Mouse (Mus musculus) C2C12 (cell line): Measurements from ENCODE around the gene Lnx1. TPM values are rescaled to one million over a fixed set of nuclear protein-coding genes. Genes with fewer than 3 reads are reported as not detected.

Experiments
- H3K27me3 ChIP-seq: one replicate; pipeline ENCODE4 v1.6.1; 2011; ENCODE audit not compliant: control insufficient read depth, insufficient read depth, insufficient read length
- H3K36me3 ChIP-seq: one replicate; pipeline ENCODE4 v1.6.1; 2011; ENCODE audit not compliant: control insufficient read depth, insufficient read depth
- H3K4me3 ChIP-seq: one replicate; pipeline ENCODE4 v1.5.1; 2011; ENCODE audit warnings: mild to moderate bottlenecking, control low read depth; ENCODE audit not compliant: poor library complexity, insufficient read depth, severe bottlenecking
- H3K79me2 ChIP-seq: one replicate; pipeline ENCODE4 v1.6.1; 2011; ENCODE audit not compliant: control insufficient read depth, insufficient read depth
- H3K79me3 ChIP-seq: one replicate; pipeline ENCODE4 v1.6.1; 2011; ENCODE audit warnings: low read depth, control low read depth
- H3ac ChIP-seq: one replicate; pipeline ENCODE3; 2011; ENCODE audit warnings: low read depth; ENCODE audit not compliant: control insufficient read depth, insufficient read length
- CEBPB ChIP-seq: IDR thresholded peaks from one replicate; pipeline ENCODE4 v1.6.1; 2011; ENCODE audit warnings: low read depth, mild to moderate bottlenecking, control low read depth, moderate library complexity
- CTCF ChIP-seq: IDR thresholded peaks from one replicate; pipeline ENCODE4 v1.5.1; 2011; ENCODE audit not compliant: control insufficient read depth, insufficient read depth, insufficient read length
- FOSL1 ChIP-seq: IDR thresholded peaks from one replicate; pipeline ENCODE4 v1.8.0; 2011; ENCODE audit warnings: mild to moderate bottlenecking, low read length; ENCODE audit not compliant: poor library complexity, insufficient read depth, severe bottlenecking
- MAX ChIP-seq: IDR thresholded peaks from one replicate; pipeline ENCODE4 v1.6.1; 2011; ENCODE audit warnings: mild to moderate bottlenecking, control low read depth
- MYOD1 ChIP-seq: IDR thresholded peaks from one replicate; pipeline ENCODE4 v1.6.1; 2011; ENCODE audit warnings: low read depth; ENCODE audit not compliant: control insufficient read depth, insufficient read length
- MYOG ChIP-seq: IDR thresholded peaks from one replicate; pipeline ENCODE4 v1.6.1; 2011; ENCODE audit not compliant: control insufficient read depth, insufficient read length; ENCODE audit errors: extremely low read depth
- USF1 ChIP-seq: IDR thresholded peaks from one replicate; pipeline ENCODE4 v1.6.1; 2011; ENCODE audit warnings: low read depth, mild to moderate bottlenecking, control low read depth, moderate library complexity
- polyA plus RNA-seq: library from polyadenylated mRNA; unstranded; fragments of >200 nt; fragmentation: generic; extraction: Trizol; gene quantifications from one replicate; pipeline ENCODE4 v1.2.1, GENCODE M21; 2012; ENCODE audit warnings: missing spikeins

Gene Lnx1
- polyA plus RNA-seq, 1 experiment, result 0.02 TPM

DNA sequence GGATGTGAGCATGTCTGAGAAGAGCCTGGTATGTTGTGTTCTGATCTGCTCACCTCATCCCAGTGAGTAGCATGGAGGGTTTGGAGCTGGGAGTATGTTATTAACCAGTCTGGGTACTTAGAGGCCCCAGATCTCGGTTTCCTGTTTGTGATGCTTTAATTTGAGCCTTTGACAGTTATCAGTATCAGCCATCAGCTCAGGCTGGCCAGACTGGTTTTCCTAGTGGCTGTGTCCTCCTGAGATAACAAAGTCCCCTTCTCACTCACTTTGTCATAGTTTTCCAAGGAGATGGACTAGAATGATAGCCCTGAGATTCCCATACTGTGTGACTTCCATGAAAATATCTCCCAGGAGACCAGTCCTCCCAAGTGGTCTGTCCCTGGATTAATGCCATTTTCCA lies 8.3 kb upstream of the Lnx1 start:
- no peaks in the 10 kb centered on the region for H3K79me2 ChIP-seq
- no peaks in the 10 kb centered on the region for H3K27me3 ChIP-seq
- no peak overlapping the region for H3ac ChIP-seq
- no peak overlapping the region for H3K4me3 ChIP-seq
- no peaks in the 10 kb centered on the region for H3K36me3 ChIP-seq
- no peaks in the 10 kb centered on the region for H3K79me3 ChIP-seq
- no peak for TF ChIP-seq MYOG
- TF ChIP-seq CEBPB, result no peak
- no peak for TF ChIP-seq MYOD1
- no peak for TF ChIP-seq FOSL1
- TF ChIP-seq MAX, result no peak
- TF ChIP-seq USF1, result no peak
- TF ChIP-seq CTCF, result no peak

DNA sequence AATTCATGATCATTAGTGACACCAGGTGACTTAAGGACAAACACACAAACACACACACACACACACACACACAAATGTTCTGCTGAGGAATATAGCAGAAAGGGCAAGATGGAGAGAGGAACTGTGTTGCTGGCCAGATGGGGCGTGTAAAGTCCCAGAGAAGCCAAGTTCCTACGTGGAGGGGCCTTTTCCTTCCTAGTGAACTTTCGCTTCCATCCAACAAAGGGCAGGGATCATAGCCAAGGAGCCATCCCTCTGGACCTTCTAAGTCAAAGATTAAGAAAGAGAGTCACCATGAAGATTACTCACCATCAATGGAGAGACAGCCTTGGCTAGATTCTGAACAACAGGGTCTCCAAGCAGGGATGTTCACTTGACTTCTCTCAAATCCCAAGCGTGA lies 7.5 kb upstream of the Lnx1 start:
- Histone ChIP-seq H3K79me3 (no peaks in the 10 kb centered on the region), H3K4me3 (no peak overlapping the region), H3K79me2 (no peaks in the 10 kb centered on the region), H3K27me3 (no peaks in the 10 kb centered on the region), H3ac (no peak overlapping the region), H3K36me3 (no peaks in the 10 kb centered on the region)
- no peak for TF ChIP-seq USF1
- TF ChIP-seq MAX, result no peak
- no peak for TF ChIP-seq CEBPB

DNA sequence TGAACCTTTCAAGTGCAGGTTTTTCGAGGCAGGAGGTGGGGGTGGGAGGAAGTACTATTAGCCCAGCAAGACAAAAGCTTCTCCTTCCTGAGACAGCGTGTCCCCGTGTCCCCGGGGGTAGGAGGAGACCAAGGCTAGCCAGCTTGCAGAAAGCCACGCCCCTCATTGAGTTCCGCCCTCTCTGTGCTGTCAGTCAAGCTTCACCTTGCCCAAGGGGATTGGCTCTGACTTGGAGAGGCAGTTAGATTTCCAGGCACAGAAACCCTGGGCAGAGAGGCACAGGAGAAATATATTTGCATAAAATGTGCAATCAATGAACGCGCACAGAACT lies 1.7 kb upstream of the Lnx1 start:
- Histone ChIP-seq H3K36me3 (no peaks in the 10 kb centered on the region), H3K79me2 (no peaks in the 10 kb centered on the region), H3ac (no peak overlapping the region), H3K79me3 (no peaks in the 10 kb centered on the region), H3K27me3 (no peaks in the 10 kb centered on the region), H3K4me3 (no peak overlapping the region)
- no peak for TF ChIP-seq MAX
- no peak for TF ChIP-seq CTCF
- no peak for TF ChIP-seq CEBPB
- TF ChIP-seq MYOG, result no peak
- no peak for TF ChIP-seq USF1

DNA sequence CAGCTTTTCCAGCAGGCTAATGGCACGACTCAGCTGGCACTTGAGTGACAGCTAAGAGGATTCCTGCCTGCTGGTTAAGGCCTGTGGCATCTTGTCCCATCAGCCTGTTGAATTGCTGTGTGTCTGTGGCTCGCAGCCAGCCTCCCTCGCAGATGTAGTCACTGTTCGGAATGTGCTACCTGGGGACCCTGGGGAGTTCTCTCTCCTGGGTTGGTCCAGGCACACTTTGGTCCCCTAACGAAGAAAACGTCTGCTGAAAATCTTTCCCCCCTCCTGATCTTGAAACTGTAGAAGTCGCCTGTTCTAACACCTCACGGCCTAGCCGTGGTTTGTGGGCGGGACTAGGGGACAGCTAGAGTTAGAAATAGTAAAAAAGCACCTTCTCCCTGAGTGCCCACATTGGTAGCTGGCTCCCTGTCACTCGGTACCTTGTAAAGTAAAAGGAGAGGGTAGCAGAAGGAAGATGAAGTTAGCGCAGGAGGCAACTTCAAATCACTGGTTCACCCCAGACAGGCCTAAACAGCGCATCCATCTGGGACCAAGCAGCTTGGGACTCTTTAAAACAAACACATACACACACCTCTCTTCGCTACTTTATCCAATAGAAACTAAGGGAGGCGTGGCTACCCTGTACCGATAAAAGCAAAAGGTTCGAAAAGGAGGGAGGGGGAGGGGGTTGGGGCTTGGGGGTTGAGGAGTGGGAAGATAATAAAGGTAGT lies 1.2 kb upstream of the Lnx1 start:
- Histone ChIP-seq H3K79me2 (no peaks in the 10 kb centered on the region), H3K36me3 (no peaks in the 10 kb centered on the region), H3K79me3 (no peaks in the 10 kb centered on the region), H3K4me3 (no peak overlapping the region), H3K27me3 (no peaks in the 10 kb centered on the region), H3ac (no peak overlapping the region)
- TF ChIP-seq FOSL1 (no peak), CTCF (no peak), CEBPB (no peak)

DNA sequence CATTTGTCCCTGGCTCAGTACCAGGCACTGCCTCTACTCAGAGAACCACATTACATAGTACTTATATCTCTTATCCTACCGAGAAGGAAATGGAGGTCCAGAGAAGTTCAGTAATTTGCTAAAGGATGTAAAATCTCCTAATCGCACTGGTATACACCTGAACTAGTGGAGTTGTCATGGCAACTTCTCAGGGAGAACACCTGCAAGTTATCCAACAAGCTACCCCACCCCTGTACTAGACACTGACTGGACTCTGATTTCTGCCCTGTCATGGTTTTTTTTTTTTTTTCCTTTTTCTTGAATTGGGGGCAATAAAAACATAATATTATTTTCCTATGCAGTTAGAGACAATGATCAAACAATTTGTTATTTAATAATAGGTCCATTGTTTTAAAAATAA lies 1.8 kb downstream of the Lnx1 start:
- no peaks in the 10 kb centered on the region for H3K79me2 ChIP-seq
- TF ChIP-seq MYOG (no peak), MAX (no peak), USF1 (no peak), CTCF (no peak), MYOD1 (no peak), CEBPB (no peak)
- no peak overlapping the region for H3K4me3 ChIP-seq
- H3K79me3 ChIP-seq, result no peaks in the 10 kb centered on the region
- H3ac ChIP-seq, result no peak overlapping the region
- H3K27me3 ChIP-seq, result no peaks in the 10 kb centered on the region
- H3K36me3 ChIP-seq, result no peaks in the 10 kb centered on the region

DNA sequence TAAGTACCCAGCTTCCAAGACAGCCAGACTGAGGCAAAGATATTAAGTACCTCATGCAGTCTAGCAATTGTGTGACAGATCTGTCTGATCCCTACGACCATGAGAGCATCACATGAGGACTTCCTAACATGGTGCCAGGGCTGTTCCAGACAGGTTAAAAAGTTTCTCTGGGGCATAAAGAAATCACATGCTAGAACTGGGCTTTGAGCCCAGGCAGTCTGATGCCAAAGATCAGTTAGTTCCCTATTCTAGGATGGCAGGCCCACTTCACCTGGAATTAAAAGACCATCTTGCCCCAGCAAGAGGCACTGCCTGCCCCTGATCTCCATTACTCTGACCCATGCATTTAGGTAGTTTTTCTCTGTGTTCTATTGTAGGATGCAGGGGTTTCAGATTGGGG lies 3.0 kb downstream of the Lnx1 start:
- Histone ChIP-seq H3K4me3 (no peak overlapping the region), H3K79me2 (no peaks in the 10 kb centered on the region), H3K79me3 (no peaks in the 10 kb centered on the region), H3ac (no peak overlapping the region), H3K36me3 (no peaks in the 10 kb centered on the region), H3K27me3 (no peaks in the 10 kb centered on the region)
- TF ChIP-seq MYOG (no peak), CTCF (no peak), MYOD1 (no peak), FOSL1 (no peak), CEBPB (no peak), USF1 (no peak), MAX (no peak)
